Mouse (Mus musculus): ENCODE results near the gene Cntnap2.

DNA sequence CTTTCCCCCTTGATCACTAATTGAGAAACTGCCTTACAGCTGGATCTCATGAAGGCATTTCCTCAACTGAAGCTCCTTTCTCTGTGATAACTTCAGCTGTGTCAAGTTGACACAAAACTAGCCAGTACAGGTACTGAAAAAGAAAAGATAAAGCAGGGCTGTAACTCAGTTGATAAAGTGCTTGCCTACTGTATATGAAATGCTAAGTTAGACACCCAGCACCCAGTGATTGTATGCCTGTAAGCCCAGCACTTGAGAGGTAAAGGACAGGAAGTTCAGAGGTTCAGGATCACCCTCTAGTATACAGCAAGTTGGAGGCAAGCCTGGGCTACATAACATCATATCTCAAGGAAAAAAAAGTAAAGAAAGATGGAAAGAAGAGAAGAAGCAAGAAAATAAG lies 2182.2 kb downstream of the Cntnap2 start:
- TF ChIP-seq CTCF (IDR thresholded peaks at IDR 0.05; ENCODE audit: low read depth): no peak
- no peak for TF ChIP-seq EP300 (IDR thresholded peaks at IDR 0.05; ENCODE audit: low read depth)
